Mouse (Mus musculus) heart, embryonic 14.5 days (tissue): ENCODE results near the gene Gab2. TPM values are rescaled to one million over a fixed set of nuclear protein-coding genes. Genes with fewer than 3 reads are reported as not detected.
A peak's percentile ranks its signal among the peaks of the same experiment; 100 is the strongest.

ENCODE experiments used
- ATAC-seq: fragments of 200-750 bp; cut with Nextera tagmentation; 2 replicates; pipeline ENCODE4 v1.8.0; 2017; ENCODE audit warnings: low read depth, moderate TSS enrichment; ENCODE audit not compliant: insufficient number of reproducible peaks, insufficient read depth, low FRiP score
- H3K27ac ChIP-seq, 2 experiments: fragments of 200-500 bp in 1 of 2; fragments of 300-500 bp in 1 of 2; sonication (generic) in 1 of 2; replicated peaks in 1 of 2; 2 replicates each; pipeline ENCODE4 v1.5.1; 2012 to 2014; ENCODE audit warnings: low read depth in 2 of 2, low read length in 2 of 2, control low read depth in 1 of 2, mild to moderate bottlenecking in 1 of 2, mixed read lengths in 1 of 2; ENCODE audit not compliant: control insufficient read depth in 1 of 2, insufficient read depth in 1 of 2
- H3K27me3 ChIP-seq: fragments of 300-500 bp; sonication (generic); 2 replicates; pipeline ENCODE4 v1.6.1; 2014; ENCODE audit warnings: mild to moderate bottlenecking, low read length, control low read depth; ENCODE audit not compliant: control insufficient read depth, insufficient read depth
- H3K36me3 ChIP-seq: fragments of 300-500 bp; sonication (generic); 2 replicates; pipeline ENCODE4 v1.6.1; 2014; ENCODE audit warnings: mild to moderate bottlenecking, control low read depth, low read length, mixed read lengths; ENCODE audit not compliant: control insufficient read depth, insufficient read depth
- H3K4me1 ChIP-seq, 2 experiments: fragments of 200-500 bp in 1 of 2; fragments of 300-500 bp in 1 of 2; sonication (generic) in 1 of 2; 2 replicates each; pipeline ENCODE4 v1.6.1; 2012 to 2014; ENCODE audit warnings: low read length in 2 of 2, control low read depth in 1 of 2, mixed read lengths in 1 of 2; ENCODE audit not compliant: control insufficient read depth in 2 of 2, insufficient read depth in 2 of 2
- H3K4me2 ChIP-seq: fragments of 300-500 bp; sonication (generic); 2 replicates; pipeline ENCODE4 v1.6.1; 2014; ENCODE audit warnings: mild to moderate bottlenecking, low read length
- H3K4me3 ChIP-seq, 2 experiments: fragments of 200-500 bp in 1 of 2; fragments of 300-500 bp in 1 of 2; sonication (generic) in 1 of 2; 2 replicates each; pipeline ENCODE4 v1.5.1; 2012 to 2014; ENCODE audit warnings: low read length in 2 of 2, mild to moderate bottlenecking in 2 of 2, control low read depth in 1 of 2, low read depth in 1 of 2, moderate library complexity in 1 of 2; ENCODE audit not compliant: control insufficient read depth in 1 of 2, insufficient read depth in 1 of 2
- H3K9ac ChIP-seq: fragments of 300-500 bp; sonication (generic); 2 replicates; pipeline ENCODE4 v1.6.1; 2014; ENCODE audit warnings: mild to moderate bottlenecking, low read length
- H3K9me3 ChIP-seq: fragments of 300-500 bp; sonication (generic); 2 replicates; pipeline ENCODE4 v1.6.1; 2016; ENCODE audit warnings: low read length, control low read depth; ENCODE audit not compliant: control insufficient read depth
- WGBS: fragments of 180-500 bp; shearing (Covaris S2); extraction: QIAGEN DNeasy Blood & Tissue Kit; methylation state at CpG from one replicate; pipeline ENCODE4 v1.1.7; 2014; 5-methylcytosine and 5-hydroxymethylcytosine counted together
- polyA plus RNA-seq: library from polyadenylated mRNA; unstranded; fragments of >200 nt; fragmentation: Nextera tagmentation; extraction: Ambion mirVana; gene quantifications from 2 replicates; pipeline ENCODE4 v1.2.1, GENCODE M21; 2014

Gene Gab2
- polyA plus RNA-seq, 1 experiment from 2014 or later, result 8.8 TPM

GRCm38 (mm10) chr7:97313364-97313995, 232.1 kb downstream of the Gab2 start:
- H3K4me1 ChIP-seq, result no peaks in the 10 kb centered on the region
- no peak overlapping the region for H3K4me2 ChIP-seq
- H3K4me3 ChIP-seq, result no peak overlapping the region
- no peaks in the 10 kb centered on the region for H3K27me3 ChIP-seq
- ATAC-seq, result no peak
- H3K9ac ChIP-seq, result no peak overlapping the region
- whole genome bisulfite sequencing, result 60% methylated on average over 7 of the region's 7 CpGs
- no peaks in the 10 kb centered on the region for H3K9me3 ChIP-seq
- no peak overlapping the region for H3K27ac ChIP-seq
- H3K36me3 ChIP-seq, result peaks cover 49% of the 10 kb centered on the region

- peaks cover 38% of the 10 kb centered on the region for H3K36me3 ChIP-seq
- 78% methylated on average over 5 of the region's 5 CpGs for WGBS
- ATAC-seq, result no peak
- no peak overlapping the region for H3K9ac ChIP-seq
- no peak overlapping the region for H3K4me3 ChIP-seq
- H3K9me3 ChIP-seq, result no peaks in the 10 kb centered on the region
- H3K27me3 ChIP-seq, result no peaks in the 10 kb centered on the region
- no peak overlapping the region for H3K4me2 ChIP-seq
- H3K27ac ChIP-seq, result no peak overlapping the region
- no peaks in the 10 kb centered on the region for H3K4me1 ChIP-seq
Observed at GRCm38 (mm10) chr7:97314646-97315045, 233.3 kb downstream of the Gab2 start.

- WGBS, result 84% methylated on average over 6 of the region's 6 CpGs
- Histone ChIP-seq H3K27me3 (no peaks in the 10 kb centered on the region), H3K4me2 (no peak overlapping the region), H3K4me3 (no peak overlapping the region), H3K9ac (no peak overlapping the region), H3K9me3 (no peaks in the 10 kb centered on the region), H3K27ac (no peak overlapping the region), H3K36me3 (peaks cover 28% of the 10 kb centered on the region), H3K4me1 (no peaks in the 10 kb centered on the region)
- no peak for ATAC-seq
Observed at GRCm38 (mm10) chr7:97315656-97316055, 234.3 kb downstream of the Gab2 start.

GRCm38 (mm10) chr7:97317706-97318105, 236.3 kb downstream of the Gab2 start:
- no peaks in the 10 kb centered on the region for H3K4me1 ChIP-seq
- no peak for ATAC-seq
- 73% methylated on average over 3 of the region's 3 CpGs for WGBS
- H3K27ac ChIP-seq, result no peak overlapping the region
- H3K4me2 ChIP-seq, result no peak overlapping the region
- peaks cover 8% of the 10 kb centered on the region; the same call in 1 of the 2 replicates for H3K36me3 ChIP-seq
- no peaks in the 10 kb centered on the region for H3K9me3 ChIP-seq
- H3K27me3 ChIP-seq, result no peaks in the 10 kb centered on the region
- no peak overlapping the region for H3K9ac ChIP-seq
- no peak overlapping the region for H3K4me3 ChIP-seq

- Histone ChIP-seq H3K36me3 (no peaks in the 10 kb centered on the region), H3K27ac (no peak overlapping the region), H3K27me3 (peaks cover 41% of the 10 kb centered on the region), H3K4me1 (no peaks in the 10 kb centered on the region; a peak in 1 of 4 replicates), H3K9ac (no peak overlapping the region), H3K4me2 (no peak overlapping the region), H3K4me3 (no peak overlapping the region), H3K9me3 (no peaks in the 10 kb centered on the region)
- 90% methylated on average over 8 of the region's 8 CpGs for WGBS
- ATAC-seq, result no peak
Observed at GRCm38 (mm10) chr7:97324342-97324741, 243.0 kb downstream of the Gab2 start.

GRCm38 (mm10) chr7:97325156-97325985, 244.0 kb downstream of the Gab2 start:
- Histone ChIP-seq H3K9ac (0 out of 2 replicates have a peak overlapping the region, but pooled peaks have one; percentile 11), H3K27ac (no peak overlapping the region), H3K4me1 (no peaks in the 10 kb centered on the region; a peak in 1 of 4 replicates), H3K27me3 (peaks cover 41% of the 10 kb centered on the region), H3K4me2 (peak overlapping the region; percentile 71), H3K9me3 (no peaks in the 10 kb centered on the region), H3K4me3 (peak overlapping the region; percentile 28 to 42), H3K36me3 (no peaks in the 10 kb centered on the region)
- 10% methylated on average over 82 of the region's 96 CpGs for WGBS
- no peak for ATAC-seq

GRCm38 (mm10) chr7:97327376-97327775, 246.0 kb downstream of the Gab2 start:
- Histone ChIP-seq H3K4me2 (no peak overlapping the region), H3K27ac (no peak overlapping the region), H3K9ac (no peak overlapping the region), H3K4me3 (no peak overlapping the region), H3K9me3 (no peaks in the 10 kb centered on the region), H3K27me3 (peaks cover 41% of the 10 kb centered on the region), H3K36me3 (no peaks in the 10 kb centered on the region), H3K4me1 (peaks cover 4 to 5% of the 10 kb centered on the region in 2 experiments; a peak in 2 of 4 replicates)
- WGBS, result 90% methylated on average over 4 of the region's 4 CpGs
- no peak for ATAC-seq
